Mouse (Mus musculus) heart, postnatal 0 days (tissue): ENCODE measurements around the gene Actr2. TPM values are rescaled to one million over a fixed set of nuclear protein-coding genes. Genes with fewer than 3 reads are reported as not detected.
A peak's percentile ranks its signal among the peaks of the same experiment; 100 is the strongest.
"Not testable (repeated sequence)": the region's sequence is repeated elsewhere in the genome, so short reads cannot be mapped to it uniquely, and the experiment has no call there.

Source experiments
- ATAC-seq: fragments of 200-750 bp; cut with Nextera tagmentation; 2 replicates; pipeline ENCODE4 v1.8.0; 2017; ENCODE audit warnings: low read depth, moderate number of reproducible peaks, moderate library complexity; ENCODE audit not compliant: insufficient read depth
- DNase-seq: peaks from one replicate; pipeline ENCODE4 v3.0.0-alpha.2; 2016; ENCODE audit warnings: low spot score
- H3K27ac ChIP-seq: fragments of 300-500 bp; sonication (generic); 2 replicates; pipeline ENCODE4 v1.5.1; 2014; ENCODE audit warnings: low read depth, mild to moderate bottlenecking
- H3K27me3 ChIP-seq: fragments of 300-500 bp; sonication (generic); 2 replicates; pipeline ENCODE4 v1.6.1; 2014; ENCODE audit warnings: low read length, mixed read lengths; ENCODE audit not compliant: control insufficient read depth, insufficient read depth
- H3K36me3 ChIP-seq: fragments of 300-500 bp; sonication (generic); replicated peaks from 2 replicates; pipeline ENCODE4 v1.6.1; 2014; ENCODE audit warnings: low read length, mixed read lengths; ENCODE audit not compliant: control insufficient read depth, insufficient read depth
- H3K4me1 ChIP-seq: fragments of 300-500 bp; sonication (generic); 2 replicates; pipeline ENCODE4 v1.6.1; 2014; ENCODE audit warnings: antibody characterized with exemption; ENCODE audit not compliant: control insufficient read depth, insufficient read depth
- H3K4me2 ChIP-seq: fragments of 300-500 bp; sonication (generic); 2 replicates; pipeline ENCODE4 v1.6.1; 2014; ENCODE audit warnings: low read depth, mild to moderate bottlenecking, low read length, moderate library complexity
- H3K4me3 ChIP-seq: fragments of 300-500 bp; sonication (generic); 2 replicates; pipeline ENCODE4 v1.5.1; 2014; ENCODE audit warnings: low read depth, low read length
- H3K9ac ChIP-seq: fragments of 300-500 bp; sonication (generic); replicated peaks from 2 replicates; pipeline ENCODE4 v1.6.1; 2014; ENCODE audit warnings: low read depth, low read length, mixed read lengths
- H3K9me3 ChIP-seq: fragments of 300-500 bp; sonication (generic); replicated peaks from 2 replicates; pipeline ENCODE4 v1.6.1; 2016; ENCODE audit warnings: low read length; ENCODE audit not compliant: control insufficient read depth
- CTCF ChIP-seq: IDR thresholded peaks from 2 replicates; pipeline ENCODE4 v1.5.1; 2016; ENCODE audit warnings: antibody characterized with exemption, control low read depth, low read depth
- EP300 ChIP-seq: IDR thresholded peaks from 2 replicates; pipeline ENCODE4 v1.6.1; 2016; ENCODE audit warnings: antibody characterized with exemption, low read depth
- WGBS: fragments of 180-500 bp; shearing (Covaris S2); extraction: QIAGEN DNeasy Blood & Tissue Kit; methylation state at CpG from one replicate; pipeline ENCODE4 v1.1.7; 2014; 5-methylcytosine and 5-hydroxymethylcytosine counted together
- polyA plus RNA-seq: library from polyadenylated mRNA; unstranded; fragments of >200 nt; fragmentation: Nextera tagmentation; extraction: Ambion mirVana; gene quantifications from 2 replicates; pipeline ENCODE4 v1.2.1, GENCODE M21; 2015
- total RNA-seq: library from RNA; depleted of rRNA; stranded (reverse); fragments of >200 nt; gene quantifications from 2 replicates; pipeline ENCODE4 v1.2.3, GENCODE M21; 2014; ENCODE audit warnings: low replicate concordance; rRNA removed

The Actr2 gene
- total RNA-seq, result 18.4 and 25.2 TPM in 2 replicates
- polyA plus RNA-seq, result 58.8 and 59.7 TPM in 2 replicates

DNA sequence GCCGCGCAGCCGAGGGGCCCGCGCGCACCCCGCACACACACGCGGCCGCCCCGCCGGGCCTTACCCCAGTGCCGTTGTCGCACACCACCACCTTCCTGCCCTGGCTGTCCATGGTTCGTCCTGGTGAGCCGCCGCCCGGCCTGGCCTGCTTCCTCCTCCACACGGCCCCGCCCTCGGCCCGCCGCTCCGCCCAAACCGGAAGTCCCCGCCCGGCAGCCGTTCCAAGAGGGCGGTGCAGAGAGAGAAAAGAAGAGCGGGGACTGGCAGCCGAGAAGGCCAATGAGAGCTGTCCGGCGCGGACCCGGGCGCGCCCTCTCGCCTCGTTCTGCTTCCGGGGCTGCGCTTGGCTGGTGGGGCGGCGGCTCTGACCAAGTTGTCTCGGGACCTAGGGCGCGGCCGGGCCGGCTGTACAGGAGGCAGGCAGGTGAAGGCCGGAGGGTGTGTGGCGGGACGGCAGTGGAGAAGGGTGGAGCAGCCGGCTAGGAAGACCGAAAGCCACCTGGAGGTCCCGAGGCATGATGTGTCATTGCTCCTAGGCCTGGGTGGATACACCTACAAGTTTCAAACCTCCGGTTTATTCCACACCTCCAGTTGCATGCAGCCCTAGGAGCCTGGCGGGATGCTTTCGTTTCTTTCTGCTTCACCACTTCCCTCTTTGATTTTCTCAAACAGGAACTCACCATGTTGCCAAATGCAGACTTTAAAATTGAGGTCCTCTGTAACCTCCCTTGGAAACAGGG, at the start of gene Actr2:
TSS of gene Actr2 (minus strand) at position 173 of the 740 bp plus-strand sequence.
- Histone ChIP-seq H3K4me1 (peaks cover 10% of the 10 kb centered on the region), H3K9me3 (no peaks in the 10 kb centered on the region), H3K4me3 (peak within 1 kb of the TSS; percentile 94), H3K27ac (peak within 1 kb of the TSS; percentile 99), H3K4me2 (peak within 1 kb of the TSS; percentile 77), H3K27me3 (no peaks in the 10 kb centered on the region), H3K9ac (peak within 1 kb of the TSS; percentile 96), H3K36me3 (0 out of 2 replicates have a peak, but pooled peaks cover 4% of the 10 kb centered on the region)
- no peak for TF ChIP-seq CTCF
- TF ChIP-seq EP300, result peak; percentile 48; the same call in 1 of the 2 replicates
- under 1% methylated on average over 36 of the region's 57 CpGs for WGBS
- ATAC-seq, result peak; percentile 99
- peak; percentile 98 for DNase-seq

DNA sequence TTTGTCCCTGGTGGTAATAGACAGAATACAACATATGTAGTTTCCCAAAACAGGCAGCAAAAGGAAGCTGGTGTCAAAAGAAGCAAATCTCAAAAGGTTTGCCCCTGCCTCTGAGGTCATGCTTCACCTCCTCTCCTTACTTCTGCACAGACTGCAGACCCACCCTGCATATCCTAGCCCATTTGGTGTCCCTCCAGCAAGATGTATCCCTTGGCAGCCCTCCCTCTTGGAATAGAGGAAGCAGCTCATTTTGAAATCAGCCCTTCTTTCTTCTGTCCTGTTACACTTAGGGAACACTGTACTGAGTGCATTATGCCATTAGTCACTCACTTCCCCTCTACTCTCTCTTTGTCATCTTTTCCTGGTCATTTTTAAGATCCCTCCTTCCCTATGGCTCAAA, 46.2 kb upstream of the Actr2 start:
- H3K27me3 ChIP-seq, result no peaks in the 10 kb centered on the region
- DNase-seq (peak; percentile 20), ATAC-seq (no peak)
- H3K9ac ChIP-seq, result no peak overlapping the region
- no peaks in the 10 kb centered on the region for H3K4me1 ChIP-seq
- TF ChIP-seq EP300, result no peak
- TF ChIP-seq CTCF, result no peak
- no peaks in the 10 kb centered on the region for H3K9me3 ChIP-seq
- H3K36me3 ChIP-seq, result no peaks in the 10 kb centered on the region
- no peak overlapping the region for H3K4me3 ChIP-seq
- no peak overlapping the region for H3K4me2 ChIP-seq
- H3K27ac ChIP-seq, result no peak overlapping the region

DNA sequence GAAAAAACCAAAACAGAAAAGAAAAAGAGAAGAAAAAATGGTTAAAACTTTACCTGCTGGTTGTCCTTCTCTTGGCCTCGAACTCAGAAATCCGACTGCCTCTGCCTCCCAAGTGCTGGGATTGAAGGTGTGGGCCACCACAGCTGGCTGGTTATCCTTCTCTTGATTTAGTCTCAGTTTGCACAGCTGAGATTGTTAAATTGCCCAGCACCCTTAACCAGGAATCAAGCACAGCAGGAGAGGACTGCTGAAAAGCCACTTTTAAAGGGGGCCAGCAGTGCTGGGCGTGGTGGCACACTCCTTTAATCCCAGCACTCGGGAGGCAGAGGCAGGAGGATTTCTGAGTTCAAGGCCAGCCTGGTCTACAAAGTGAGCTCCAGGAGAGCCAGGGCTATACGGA, 40.8 kb upstream of the Actr2 start:
- not testable (repeated sequence) for ATAC-seq, H3K4me1 ChIP-seq, H3K4me2 ChIP-seq, H3K9me3 ChIP-seq, H3K27me3 ChIP-seq, H3K4me3 ChIP-seq, H3K9ac ChIP-seq, DNase-seq, H3K27ac ChIP-seq, H3K36me3 ChIP-seq
- 84% methylated on average over 5 of the region's 5 CpGs for WGBS

DNA sequence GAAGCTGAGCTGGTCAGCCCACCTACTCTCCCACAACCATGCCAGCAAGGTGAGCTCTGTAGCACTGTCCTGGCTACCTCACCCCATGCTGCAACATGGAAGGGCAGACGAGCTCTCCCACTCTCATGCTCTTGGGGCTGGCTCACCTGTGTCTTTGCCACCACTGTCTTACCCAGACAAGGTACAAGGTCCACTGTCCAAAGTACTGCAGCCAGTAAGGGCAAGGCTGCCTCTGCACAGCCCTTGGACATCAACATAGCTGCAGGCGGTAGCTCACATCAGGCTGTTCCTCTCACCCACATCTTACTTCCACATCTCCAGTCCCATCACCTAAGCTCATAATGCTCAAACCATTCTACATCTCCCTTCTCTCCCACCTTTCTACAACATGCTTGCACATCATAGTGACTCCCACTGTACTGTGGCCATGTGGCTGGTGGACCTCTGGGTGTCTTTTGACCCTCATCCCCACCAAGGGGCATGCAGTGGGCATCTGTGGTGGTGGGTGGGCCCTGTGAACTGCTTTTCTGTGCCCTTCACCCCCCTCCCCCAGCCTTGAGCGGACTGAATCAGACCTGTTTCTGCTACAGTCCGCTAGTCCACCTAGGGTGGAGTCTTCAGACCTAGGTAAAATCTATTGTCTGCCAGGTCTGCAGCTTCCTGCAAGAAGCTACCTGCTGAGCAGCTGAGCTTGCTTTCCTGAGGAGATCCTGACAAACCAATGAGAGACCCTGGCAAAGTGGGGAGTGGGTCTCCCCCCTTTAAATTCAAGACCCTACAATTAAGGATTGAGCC, 39.6 kb upstream of the Actr2 start:
- H3K4me3 ChIP-seq, result no peak overlapping the region
- DNase-seq (no peak), ATAC-seq (no peak)
- peaks cover 8% of the 10 kb centered on the region for H3K9me3 ChIP-seq
- H3K36me3 ChIP-seq, result no peaks in the 10 kb centered on the region
- H3K4me1 ChIP-seq, result no peaks in the 10 kb centered on the region
- TF ChIP-seq EP300, result no peak
- no peak for TF ChIP-seq CTCF
- WGBS, result 74% methylated on average over 4 of the region's 4 CpGs
- H3K27ac ChIP-seq, result no peak overlapping the region
- H3K4me2 ChIP-seq, result no peak overlapping the region
- no peaks in the 10 kb centered on the region for H3K27me3 ChIP-seq
- H3K9ac ChIP-seq, result no peak overlapping the region

DNA sequence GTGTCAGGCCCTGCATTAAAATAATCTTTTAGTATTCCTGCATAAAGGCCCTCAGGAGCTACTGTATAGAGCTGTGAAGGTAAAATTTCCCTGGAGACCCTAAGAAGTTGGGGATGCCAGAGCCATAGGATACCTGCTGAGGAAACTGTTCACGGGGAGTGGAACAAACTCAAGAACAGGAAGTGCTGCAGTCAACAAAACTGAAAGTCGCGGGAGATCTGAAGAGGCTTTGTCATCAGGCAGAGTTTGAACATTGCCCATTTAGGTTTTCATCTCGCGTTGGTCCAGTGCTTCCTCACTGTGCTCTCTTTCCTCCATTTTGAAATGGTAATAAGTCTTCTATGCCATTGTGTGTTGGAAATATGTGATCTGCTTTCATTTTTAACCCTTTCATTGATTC, 38.6 kb upstream of the Actr2 start:
- Histone ChIP-seq H3K27ac (no peak overlapping the region), H3K9me3 (peaks cover 8% of the 10 kb centered on the region), H3K4me3 (no peak overlapping the region), H3K9ac (no peak overlapping the region), H3K4me1 (no peaks in the 10 kb centered on the region), H3K36me3 (no peaks in the 10 kb centered on the region), H3K27me3 (no peaks in the 10 kb centered on the region), H3K4me2 (no peak overlapping the region)
- no peak for DNase-seq
- TF ChIP-seq EP300 (no peak), CTCF (no peak)
- no peak for ATAC-seq
- 74% methylated on average over 5 of the region's 5 CpGs for WGBS
